Mouse (Mus musculus) forebrain, postnatal 0 days (tissue): ENCODE data around the gene Smc1b. TPM values are rescaled to one million over a fixed set of nuclear protein-coding genes. Genes with fewer than 3 reads are reported as not detected.
A peak's percentile ranks its signal among the peaks of the same experiment; 100 is the strongest.

Experiments
- ATAC-seq: fragments of 200-750 bp; cut with Nextera tagmentation; 2 replicates; pipeline ENCODE4 v1.8.0; 2017; ENCODE audit warnings: mild to moderate bottlenecking, moderate library complexity
- DNase-seq: peaks from one replicate; pipeline ENCODE4 v3.0.0-alpha.2; 2015
- H3K27ac ChIP-seq: fragments of 300-500 bp; sonication (generic); 2 replicates; pipeline ENCODE4 v1.5.1; 2014; ENCODE audit warnings: low read depth, mild to moderate bottlenecking, antibody characterized with exemption, low read length, moderate library complexity, mixed read lengths
- H3K27me3 ChIP-seq: fragments of 300-500 bp; sonication (generic); 2 replicates; pipeline ENCODE4 v1.6.1; 2014; ENCODE audit warnings: mild to moderate bottlenecking, low read length, mixed read lengths; ENCODE audit not compliant: insufficient read depth
- H3K36me3 ChIP-seq: fragments of 300-500 bp; sonication (generic); 2 replicates; pipeline ENCODE4 v1.6.1; 2014; ENCODE audit warnings: mild to moderate bottlenecking, moderate library complexity; ENCODE audit not compliant: insufficient read depth
- H3K4me1 ChIP-seq: fragments of 300-500 bp; sonication (generic); 2 replicates; pipeline ENCODE4 v1.6.1; 2014; ENCODE audit warnings: antibody characterized with exemption; ENCODE audit not compliant: insufficient read depth
- H3K4me2 ChIP-seq: fragments of 300-500 bp; sonication (generic); 2 replicates; pipeline ENCODE4 v1.6.1; 2014; ENCODE audit warnings: low read depth, mild to moderate bottlenecking, moderate library complexity
- H3K4me3 ChIP-seq: fragments of 300-500 bp; sonication (generic); 2 replicates; pipeline ENCODE4 v1.5.1; 2014; ENCODE audit warnings: low read depth, low read length, mixed read lengths
- H3K9ac ChIP-seq: fragments of 300-500 bp; sonication (generic); 2 replicates; pipeline ENCODE4 v1.6.1; 2014; ENCODE audit warnings: mild to moderate bottlenecking
- H3K9me3 ChIP-seq: fragments of 300-500 bp; sonication (generic); 2 replicates; pipeline ENCODE4 v1.6.1; 2016; ENCODE audit warnings: low read length
- CTCF ChIP-seq: sonication (generic); IDR thresholded peaks from 2 replicates; pipeline ENCODE4 v1.5.1; 2016; ENCODE audit warnings: antibody characterized with exemption, control low read depth, low read depth
- WGBS: fragments of 180-500 bp; shearing (Covaris S2); extraction: QIAGEN DNeasy Blood & Tissue Kit; methylation state at CpG from one replicate; pipeline ENCODE4 v1.1.7; 2014; 5-methylcytosine and 5-hydroxymethylcytosine counted together
- polyA plus RNA-seq: library from polyadenylated mRNA; unstranded; fragments of >200 nt; fragmentation: Nextera tagmentation; extraction: Ambion mirVana; gene quantifications from 2 replicates; pipeline ENCODE4 v1.2.1, GENCODE M21; 2015
- total RNA-seq: library from RNA; depleted of rRNA; stranded (reverse); fragments of >200 nt; gene quantifications from 2 replicates; pipeline ENCODE4 v1.2.3, GENCODE M21; 2014

The Smc1b gene
- total and polyA plus RNA-seq, 2 experiments from 2014 or later = 0.19 to 0.43 TPM

DNA sequence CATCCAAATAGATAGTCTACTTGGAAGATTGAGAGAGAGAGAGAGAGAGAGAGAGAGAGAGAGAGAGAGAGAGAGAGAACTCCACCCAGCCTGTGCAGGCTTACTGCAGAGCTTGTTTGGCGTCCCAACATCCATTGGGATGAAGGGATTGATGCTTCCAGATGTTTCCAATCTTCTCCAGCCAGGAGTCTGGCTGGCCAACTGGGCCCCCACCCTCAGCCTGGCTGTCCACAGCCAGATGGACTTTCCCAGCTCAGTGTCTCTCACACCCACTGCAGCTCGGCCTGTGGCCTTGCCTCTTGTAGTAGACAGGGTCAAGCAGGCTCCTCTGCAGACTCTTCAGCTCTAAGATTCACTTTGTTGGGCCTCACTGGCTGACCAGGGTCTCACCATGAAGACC is 40.3 kb upstream of the Smc1b start:
- WGBS = 97% methylated on average over 2 of the region's 2 CpGs

DNA sequence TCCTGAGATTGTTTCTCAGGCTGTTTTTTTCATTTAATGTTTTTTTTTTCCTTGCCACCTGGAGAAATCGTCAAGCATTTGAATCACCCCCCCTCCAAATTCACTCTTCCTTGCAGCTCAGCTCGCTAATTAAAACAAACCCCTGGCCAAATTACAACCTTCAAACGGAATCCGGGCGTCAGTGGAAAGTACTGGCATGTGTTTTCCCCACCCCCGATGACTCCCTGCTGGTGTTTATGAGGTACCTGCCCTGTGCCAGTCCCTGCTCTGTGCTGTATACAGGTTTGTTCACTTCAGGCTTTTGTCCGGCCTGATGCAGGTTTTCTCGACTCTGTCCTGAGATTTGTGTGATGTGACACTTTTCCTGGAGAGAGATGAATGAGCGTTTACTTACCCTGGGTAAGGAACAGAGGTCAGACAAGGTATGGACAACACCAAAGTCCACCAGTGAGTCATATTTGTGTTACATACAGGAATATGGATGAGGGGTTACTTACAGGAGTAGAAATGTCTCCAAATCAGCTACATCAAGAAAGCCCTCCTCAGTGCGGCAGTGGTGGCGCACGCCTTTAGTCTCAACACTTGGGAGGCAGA is 35.4 kb upstream of the Smc1b start:
- Histone ChIP-seq H3K27ac (0 out of 2 replicates have a peak overlapping the region, but pooled peaks have one; percentile 6), H3K9me3 (no peaks in the 10 kb centered on the region), H3K9ac (no peak overlapping the region), H3K36me3 (no peaks in the 10 kb centered on the region), H3K4me1 (peaks cover 8% of the 10 kb centered on the region; the same call in 1 of the 2 replicates), H3K27me3 (no peaks in the 10 kb centered on the region), H3K4me2 (no peak overlapping the region), H3K4me3 (no peak overlapping the region)
- WGBS = 46% methylated on average over 12 of the region's 12 CpGs
- ATAC-seq (no peak), DNase-seq (no peak)
- TF ChIP-seq CTCF = no peak

More for the DNA sequence above, 40.3 kb upstream of the Smc1b start:
- Histone ChIP-seq H3K9ac (no peak overlapping the region), H3K4me1 (0 out of 2 replicates have a peak, but pooled peaks cover 2% of the 10 kb centered on the region), H3K36me3 (no peaks in the 10 kb centered on the region), H3K4me2 (no peak overlapping the region), H3K4me3 (no peak overlapping the region), H3K9me3 (no peaks in the 10 kb centered on the region), H3K27ac (no peak overlapping the region), H3K27me3 (no peaks in the 10 kb centered on the region)
- no peak for TF ChIP-seq CTCF
- ATAC-seq = no peak
- no peak for DNase-seq

DNA sequence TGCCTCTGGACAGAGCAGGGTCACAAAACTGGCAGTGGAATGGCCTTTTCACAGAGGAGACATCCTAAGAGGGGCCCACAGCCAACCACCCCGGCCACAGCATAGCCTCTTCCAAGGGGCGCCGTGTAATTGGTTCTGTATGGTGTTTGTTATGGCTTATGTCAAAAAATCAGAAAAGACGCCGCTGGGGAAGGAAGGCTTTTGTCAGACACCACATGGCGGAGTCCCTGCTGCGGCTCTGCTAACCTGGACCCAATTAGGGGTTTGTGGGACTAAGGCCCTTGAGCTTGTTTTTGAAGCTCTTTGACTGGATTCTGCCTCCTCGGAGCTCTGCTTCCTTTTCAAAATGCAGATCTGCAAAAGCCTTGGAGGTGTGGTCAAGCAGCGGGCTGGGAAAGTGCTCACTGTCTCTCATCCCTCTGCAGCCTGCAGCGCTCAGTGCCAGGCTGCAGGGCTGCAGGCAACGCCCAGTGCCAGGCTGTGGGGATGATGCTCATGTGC is 34.7 kb upstream of the Smc1b start:
- ATAC-seq (peak; percentile 59), DNase-seq (peak; percentile 44)
- no peaks in the 10 kb centered on the region for H3K27me3 ChIP-seq
- no peak overlapping the region for H3K9ac ChIP-seq
- no peak overlapping the region for H3K4me3 ChIP-seq
- H3K4me1 ChIP-seq = peaks cover 8% of the 10 kb centered on the region; the same call in 1 of the 2 replicates
- H3K36me3 ChIP-seq = no peaks in the 10 kb centered on the region
- 13% methylated on average over 11 of the region's 11 CpGs for WGBS
- no peaks in the 10 kb centered on the region for H3K9me3 ChIP-seq
- no peak overlapping the region for H3K4me2 ChIP-seq
- peak overlapping the region; percentile 6; the same call in 1 of the 2 replicates for H3K27ac ChIP-seq
- TF ChIP-seq CTCF = no peak

DNA sequence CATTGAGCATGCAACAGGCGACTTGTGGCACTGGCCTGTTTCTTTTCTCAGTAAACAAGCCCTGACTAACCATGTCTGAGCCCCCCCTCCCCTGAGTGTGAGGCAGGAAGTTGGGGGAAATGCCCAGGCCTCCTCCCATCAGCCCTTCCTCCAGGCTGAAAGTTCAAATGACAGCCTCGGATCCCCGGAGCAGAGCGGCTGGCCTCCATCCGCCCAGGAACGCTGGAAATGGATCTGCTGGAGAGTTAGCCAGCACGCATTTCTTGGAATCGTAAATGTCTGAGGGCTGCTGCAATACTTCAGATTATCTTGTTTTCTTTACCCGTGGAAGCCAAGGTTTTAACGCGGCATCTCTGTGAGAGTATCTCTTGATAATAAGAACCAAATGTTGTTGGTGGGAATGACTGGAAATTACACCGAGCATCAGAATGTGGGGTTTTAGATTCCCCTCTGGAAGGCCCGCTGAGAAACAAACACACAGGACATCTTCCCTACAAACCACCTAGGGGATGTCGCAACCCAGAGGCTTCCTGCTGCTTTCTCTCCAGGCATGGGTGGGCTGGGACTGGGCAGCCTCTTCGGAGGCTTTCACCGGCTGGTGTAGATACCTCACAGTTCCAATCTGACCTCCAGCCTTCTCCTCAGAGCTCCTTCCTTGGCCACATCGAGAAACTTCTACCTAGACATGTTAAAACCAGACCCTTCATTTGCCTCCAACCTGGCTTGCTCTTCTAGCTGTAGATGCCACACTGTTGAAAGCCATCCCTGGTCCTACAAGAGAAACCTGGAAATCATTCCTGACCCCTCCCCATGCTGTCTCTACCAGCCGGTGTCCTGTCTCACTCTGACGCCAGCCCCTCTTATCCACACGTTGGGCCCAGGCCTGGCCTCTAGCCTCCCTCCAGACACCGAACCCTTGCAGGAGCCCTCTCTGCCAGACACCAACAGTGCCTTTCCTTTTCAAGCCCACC is 31.2 kb upstream of the Smc1b start:
- H3K4me2 ChIP-seq = no peak overlapping the region
- ATAC-seq (no peak), DNase-seq (no peak)
- H3K4me3 ChIP-seq = no peak overlapping the region
- no peak overlapping the region for H3K27ac ChIP-seq
- H3K4me1 ChIP-seq = peaks cover 8% of the 10 kb centered on the region; the same call in 1 of the 2 replicates
- H3K27me3 ChIP-seq = no peaks in the 10 kb centered on the region
- no peaks in the 10 kb centered on the region for H3K9me3 ChIP-seq
- H3K9ac ChIP-seq = no peak overlapping the region
- 72% methylated on average over 21 of the region's 21 CpGs for WGBS
- TF ChIP-seq CTCF = no peak
- H3K36me3 ChIP-seq = no peaks in the 10 kb centered on the region

- DNase-seq (no peak), ATAC-seq (no peak)
- no peaks in the 10 kb centered on the region for H3K27me3 ChIP-seq
- H3K4me3 ChIP-seq = no peak overlapping the region
- H3K4me2 ChIP-seq = no peak overlapping the region
- H3K4me1 ChIP-seq = no peaks in the 10 kb centered on the region
- H3K36me3 ChIP-seq = no peaks in the 10 kb centered on the region
- no peak for TF ChIP-seq CTCF
- H3K9me3 ChIP-seq = no peaks in the 10 kb centered on the region
- H3K27ac ChIP-seq = no peak overlapping the region
- no peak overlapping the region for H3K9ac ChIP-seq
Observed at GRCm38 (mm10) chr15:85161416-85161815, 29.7 kb upstream of the Smc1b start.

- DNase-seq (no peak), ATAC-seq (no peak)
- TF ChIP-seq CTCF = no peak
- H3K9me3 ChIP-seq = no peaks in the 10 kb centered on the region
- WGBS = 44% methylated on average over 4 of the region's 4 CpGs
- no peak overlapping the region for H3K4me2 ChIP-seq
- no peak overlapping the region for H3K9ac ChIP-seq
- H3K27me3 ChIP-seq = no peaks in the 10 kb centered on the region
- H3K36me3 ChIP-seq = no peaks in the 10 kb centered on the region
- H3K4me3 ChIP-seq = no peak overlapping the region
- H3K4me1 ChIP-seq = no peaks in the 10 kb centered on the region
- H3K27ac ChIP-seq = no peak overlapping the region
Observed at GRCm38 (mm10) chr15:85156198-85156597, 24.4 kb upstream of the Smc1b start.

- H3K9me3 ChIP-seq = no peaks in the 10 kb centered on the region
- no peak for TF ChIP-seq CTCF
- no peak for ATAC-seq
- WGBS = 89% methylated on average over 3 of the region's 3 CpGs
- H3K9ac ChIP-seq = no peak overlapping the region
- no peaks in the 10 kb centered on the region for H3K27me3 ChIP-seq
- no peak for DNase-seq
- no peaks in the 10 kb centered on the region for H3K4me1 ChIP-seq
- no peak overlapping the region for H3K4me2 ChIP-seq
- no peak overlapping the region for H3K27ac ChIP-seq
- H3K36me3 ChIP-seq = no peaks in the 10 kb centered on the region
- H3K4me3 ChIP-seq = no peak overlapping the region
Observed at GRCm38 (mm10) chr15:85154091-85154490, 22.3 kb upstream of the Smc1b start.
